Mouse (Mus musculus) forebrain, embryonic 12.5 days (tissue): ENCODE measurements around the gene Grsf1. TPM values are rescaled to one million over a fixed set of nuclear protein-coding genes. Genes with fewer than 3 reads are reported as not detected.

Source experiments
- ATAC-seq: fragments of 200-750 bp; cut with Nextera tagmentation; 2 replicates; pipeline ENCODE4 v1.8.0; 2017; ENCODE audit warnings: moderate TSS enrichment; ENCODE audit not compliant: low FRiP score
- H3K27ac ChIP-seq: fragments of 300-500 bp; sonication (generic); 2 replicates; pipeline ENCODE4 v1.5.1; 2016; ENCODE audit warnings: mild to moderate bottlenecking
- H3K27me3 ChIP-seq: fragments of 300-500 bp; sonication (generic); 2 replicates; pipeline ENCODE4 v1.6.1; 2016; ENCODE audit warnings: mild to moderate bottlenecking
- H3K36me3 ChIP-seq: fragments of 300-500 bp; sonication (generic); replicated peaks from 2 replicates; pipeline ENCODE4 v1.6.1; 2016; ENCODE audit warnings: mild to moderate bottlenecking
- H3K4me1 ChIP-seq: fragments of 300-500 bp; sonication (generic); 2 replicates; pipeline ENCODE4 v1.6.1; 2016
- H3K4me2 ChIP-seq: fragments of 300-500 bp; sonication (generic); 2 replicates; pipeline ENCODE4 v1.6.1; 2016; ENCODE audit warnings: mild to moderate bottlenecking, moderate library complexity
- H3K4me3 ChIP-seq: fragments of 300-500 bp; sonication (generic); replicated peaks from 2 replicates; pipeline ENCODE4 v1.5.1; 2016; ENCODE audit warnings: mild to moderate bottlenecking
- H3K9ac ChIP-seq: fragments of 300-500 bp; sonication (generic); 2 replicates; pipeline ENCODE4 v1.6.1; 2016; ENCODE audit warnings: mild to moderate bottlenecking
- H3K9me3 ChIP-seq: fragments of 300-500 bp; sonication (generic); 2 replicates; pipeline ENCODE4 v1.6.1; 2016
- WGBS: fragments of 180-500 bp; shearing (Covaris S2); methylation state at CpG from one replicate; pipeline ENCODE4 v1.1.7; 2016; 5-methylcytosine and 5-hydroxymethylcytosine counted together
- polyA plus RNA-seq: library from polyadenylated mRNA; unstranded; fragments of >200 nt; fragmentation: Nextera tagmentation; extraction: Ambion mirVana; gene quantifications from 2 replicates; pipeline ENCODE4 v1.2.1, GENCODE M21; 2016

Gene Grsf1
- polyA plus RNA-seq, 1 experiment from 2014 or later, result 99.9 TPM

DNA sequence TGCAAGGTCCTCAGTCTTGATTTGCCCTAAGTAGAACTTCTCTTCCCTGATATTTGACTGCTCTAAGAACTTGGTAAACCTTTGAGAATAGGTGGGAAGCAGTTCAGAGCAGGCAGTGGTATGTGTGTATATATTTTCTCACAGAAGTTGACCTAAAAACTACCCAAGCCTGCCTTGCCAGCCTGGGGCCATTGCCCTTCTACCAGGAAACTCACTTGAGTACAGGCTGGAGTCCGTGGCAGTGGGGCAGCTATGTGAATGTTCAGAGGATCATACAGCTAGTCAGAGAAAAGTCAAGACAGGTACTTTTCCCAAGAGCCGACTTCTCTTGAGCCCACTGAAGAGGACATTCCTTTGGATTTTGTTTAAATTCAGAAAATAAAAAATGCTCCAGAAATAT is 31.1 kb downstream of the Grsf1 start:
- H3K4me3 ChIP-seq, result no peak overlapping the region
- H3K27me3 ChIP-seq, result no peaks in the 10 kb centered on the region
- H3K4me1 ChIP-seq, result no peaks in the 10 kb centered on the region
- H3K9me3 ChIP-seq, result no peaks in the 10 kb centered on the region
- H3K27ac ChIP-seq, result no peak overlapping the region
- no peak overlapping the region for H3K9ac ChIP-seq
- H3K4me2 ChIP-seq, result no peak overlapping the region
- H3K36me3 ChIP-seq, result peaks cover 87% of the 10 kb centered on the region
- 93% methylated on average over 2 of the region's 2 CpGs for WGBS
- no peak for ATAC-seq

DNA sequence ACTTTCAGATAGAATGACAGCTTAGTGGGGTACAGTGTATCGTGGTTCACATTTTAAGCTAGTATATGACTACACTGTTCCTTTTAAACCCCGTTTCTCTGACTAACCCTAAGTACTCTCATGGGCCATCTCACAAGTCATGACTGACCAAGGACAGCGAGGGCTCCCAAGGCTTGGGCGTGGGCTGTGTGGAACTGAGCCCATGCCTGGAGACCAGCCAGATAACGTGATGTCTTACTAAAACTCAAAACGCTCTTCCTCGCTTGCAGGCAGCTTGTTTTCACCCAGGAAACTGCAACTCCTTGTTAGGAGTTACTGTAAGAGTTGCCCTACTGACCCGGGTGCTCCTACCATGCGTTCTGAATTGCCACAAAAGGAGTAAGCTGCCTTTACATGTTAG is 32.5 kb downstream of the Grsf1 start:
- no peak for ATAC-seq
- 91% methylated on average over 9 of the region's 9 CpGs for WGBS
- Histone ChIP-seq H3K36me3 (peaks cover 82% of the 10 kb centered on the region), H3K27me3 (no peaks in the 10 kb centered on the region), H3K4me1 (no peaks in the 10 kb centered on the region), H3K4me3 (no peak overlapping the region), H3K9me3 (no peaks in the 10 kb centered on the region), H3K27ac (no peak overlapping the region), H3K4me2 (no peak overlapping the region), H3K9ac (no peak overlapping the region)

DNA sequence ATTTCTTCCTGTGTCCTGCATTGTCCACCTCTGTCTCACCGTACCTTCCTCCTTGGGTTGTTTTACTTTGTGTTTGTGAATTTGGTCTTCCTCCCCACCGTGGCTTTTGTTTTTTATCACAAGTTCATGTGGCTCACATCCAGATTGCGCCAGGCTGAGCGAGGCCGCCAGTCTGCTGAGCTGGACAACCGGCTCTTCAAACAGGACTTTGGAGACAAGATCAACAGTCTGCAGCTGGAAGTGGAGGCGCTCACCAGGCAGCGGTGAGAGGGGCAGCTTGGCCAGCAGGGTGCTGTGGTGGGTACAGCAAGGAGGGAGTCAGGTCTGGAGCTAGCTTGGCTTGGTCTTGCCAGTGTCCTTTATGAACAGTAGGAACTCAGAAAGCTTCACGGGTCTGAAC is 33.2 kb downstream of the Grsf1 start:
- H3K36me3 ChIP-seq, result peaks cover 80% of the 10 kb centered on the region

DNA sequence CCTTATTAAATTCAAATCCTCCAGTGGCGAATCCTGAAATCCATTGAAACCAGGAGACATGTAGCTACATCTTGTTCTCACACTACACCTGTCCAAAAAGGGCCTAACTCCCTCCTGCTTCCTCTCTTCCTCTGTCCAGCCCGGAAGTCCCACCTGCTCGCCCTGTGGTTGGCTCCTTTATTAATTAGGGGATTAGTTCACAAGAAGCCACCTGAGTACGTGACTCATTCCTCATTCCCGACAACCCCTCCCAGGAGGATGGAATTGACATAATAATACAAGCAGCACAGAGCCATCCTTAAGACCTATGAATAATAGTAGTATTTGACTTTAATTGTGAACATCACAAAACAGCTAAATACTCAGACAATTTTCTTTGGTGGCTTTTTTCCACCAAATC is 41.9 kb downstream of the Grsf1 start:
- Histone ChIP-seq H3K4me1 (no peaks in the 10 kb centered on the region), H3K9me3 (no peaks in the 10 kb centered on the region), H3K9ac (no peak overlapping the region), H3K27ac (no peak overlapping the region), H3K4me3 (no peak overlapping the region), H3K36me3 (peaks cover 73% of the 10 kb centered on the region), H3K27me3 (no peaks in the 10 kb centered on the region), H3K4me2 (no peak overlapping the region)
- ATAC-seq, result no peak
- 83% methylated on average over 5 of the region's 5 CpGs for WGBS

More for the DNA sequence above, 33.2 kb downstream of the Grsf1 start:
- no peak for ATAC-seq
- Histone ChIP-seq H3K27me3 (no peaks in the 10 kb centered on the region), H3K4me2 (no peak overlapping the region), H3K27ac (no peak overlapping the region), H3K4me1 (no peaks in the 10 kb centered on the region), H3K9me3 (no peaks in the 10 kb centered on the region), H3K4me3 (no peak overlapping the region), H3K9ac (no peak overlapping the region)
- WGBS, result 89% methylated on average over 9 of the region's 9 CpGs

- peaks cover 78% of the 10 kb centered on the region for H3K36me3 ChIP-seq
Measured at GRCm38 (mm10) chr5:88632463-88632862, 43.5 kb downstream of the Grsf1 start.

DNA sequence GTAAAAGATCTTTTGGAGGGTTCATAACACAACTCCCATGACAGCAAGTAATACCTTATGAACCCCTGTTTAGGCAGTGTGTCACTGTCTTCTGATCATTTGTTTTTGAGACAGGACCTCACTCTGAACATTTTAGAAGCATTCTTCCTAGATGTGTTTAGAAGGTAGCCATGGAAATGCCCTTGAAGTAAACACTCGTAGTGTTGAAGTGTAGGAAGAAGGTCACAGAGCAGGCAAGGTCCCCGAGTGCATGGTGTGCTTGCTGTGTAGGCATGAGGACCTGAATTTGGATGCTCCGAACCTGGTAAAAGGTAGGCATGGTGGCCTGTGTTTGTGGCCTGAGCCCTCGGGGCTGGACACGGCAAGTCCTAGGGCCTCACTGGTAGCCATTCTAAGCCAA is 44.4 kb downstream of the Grsf1 start:
- Histone ChIP-seq H3K9ac (no peak overlapping the region), H3K4me3 (no peak overlapping the region), H3K36me3 (peaks cover 72% of the 10 kb centered on the region), H3K27ac (no peak overlapping the region), H3K4me1 (no peaks in the 10 kb centered on the region), H3K9me3 (no peaks in the 10 kb centered on the region), H3K27me3 (no peaks in the 10 kb centered on the region), H3K4me2 (no peak overlapping the region)
- WGBS, result 92% methylated on average over 5 of the region's 5 CpGs
- no peak for ATAC-seq

More at GRCm38 (mm10) chr5:88632463-88632862, 43.5 kb downstream of the Grsf1 start:
- Histone ChIP-seq H3K4me3 (no peak overlapping the region), H3K4me2 (no peak overlapping the region), H3K9ac (no peak overlapping the region), H3K27me3 (no peaks in the 10 kb centered on the region), H3K4me1 (no peaks in the 10 kb centered on the region), H3K27ac (no peak overlapping the region), H3K9me3 (no peaks in the 10 kb centered on the region)
- whole genome bisulfite sequencing, result 86% methylated on average over 9 of the region's 9 CpGs
- ATAC-seq, result no peak

- no peak for ATAC-seq
- no peaks in the 10 kb centered on the region for H3K4me1 ChIP-seq
- no peak overlapping the region for H3K4me3 ChIP-seq
- H3K9me3 ChIP-seq, result no peaks in the 10 kb centered on the region
- no peak overlapping the region for H3K27ac ChIP-seq
- no peak overlapping the region for H3K9ac ChIP-seq
- H3K36me3 ChIP-seq, result peaks cover 74% of the 10 kb centered on the region
- H3K27me3 ChIP-seq, result no peaks in the 10 kb centered on the region
- WGBS, result 65% methylated on average over 3 of the region's 3 CpGs
- H3K4me2 ChIP-seq, result no peak overlapping the region
Measured at GRCm38 (mm10) chr5:88630883-88631282, 45.1 kb downstream of the Grsf1 start.

DNA sequence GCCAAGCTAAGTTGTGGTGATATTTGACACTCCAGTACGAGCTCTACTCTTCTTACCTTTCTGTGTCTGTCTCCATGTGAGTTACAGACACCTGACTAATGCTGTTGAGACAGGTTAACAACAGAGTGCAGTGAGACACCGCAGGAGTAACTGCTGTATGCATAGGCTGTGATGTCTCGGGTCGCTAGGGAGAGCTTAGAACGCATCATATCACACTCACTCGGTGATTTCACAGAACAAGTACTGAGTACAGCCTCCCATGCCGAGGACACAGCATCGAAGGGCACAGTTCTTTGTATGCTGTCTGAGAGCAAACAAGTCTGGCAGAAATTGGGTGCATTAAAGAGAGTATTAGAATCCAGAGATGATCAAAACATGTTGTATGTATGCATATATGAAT is 46.0 kb downstream of the Grsf1 start:
- H3K9me3 ChIP-seq, result no peaks in the 10 kb centered on the region
- WGBS, result 94% methylated on average over 8 of the region's 8 CpGs

GRCm38 (mm10) chr5:88629125-88629524 is 46.8 kb downstream of the Grsf1 start:
- Histone ChIP-seq H3K27ac (no peak overlapping the region), H3K9ac (no peak overlapping the region), H3K4me1 (no peaks in the 10 kb centered on the region), H3K9me3 (no peaks in the 10 kb centered on the region), H3K4me2 (no peak overlapping the region), H3K4me3 (no peak overlapping the region), H3K27me3 (no peaks in the 10 kb centered on the region), H3K36me3 (peaks cover 58% of the 10 kb centered on the region)
- no peak for ATAC-seq
- 90% methylated on average over 11 of the region's 11 CpGs for WGBS

More for the DNA sequence above, 46.0 kb downstream of the Grsf1 start:
- Histone ChIP-seq H3K4me2 (no peak overlapping the region), H3K36me3 (peaks cover 66% of the 10 kb centered on the region), H3K27ac (no peak overlapping the region), H3K27me3 (no peaks in the 10 kb centered on the region), H3K9ac (no peak overlapping the region), H3K4me1 (no peaks in the 10 kb centered on the region), H3K4me3 (no peak overlapping the region)
- ATAC-seq, result no peak

DNA sequence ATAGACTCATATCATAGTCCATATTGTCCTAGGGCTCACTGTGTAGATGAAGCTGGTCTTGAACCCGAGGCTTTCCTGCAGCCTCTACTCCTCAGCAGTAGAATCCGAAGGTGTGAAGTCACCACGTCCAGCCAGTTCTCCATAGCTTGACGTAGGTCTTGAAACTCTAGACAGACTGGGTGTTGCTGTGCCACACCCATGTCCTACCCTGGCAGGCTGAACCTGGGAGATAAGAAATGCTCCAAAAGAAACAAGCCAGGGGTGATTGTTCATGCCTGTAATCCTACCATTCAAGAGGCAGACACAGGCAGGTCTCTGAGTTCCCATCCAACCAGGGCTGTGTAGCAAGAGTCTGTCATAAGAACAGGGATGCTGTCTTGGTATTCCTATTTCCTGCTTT is 48.4 kb downstream of the Grsf1 start:
- H3K9me3 ChIP-seq, result no peaks in the 10 kb centered on the region
- no peak for ATAC-seq
- no peaks in the 10 kb centered on the region for H3K4me1 ChIP-seq
- H3K36me3 ChIP-seq, result peaks cover 45% of the 10 kb centered on the region
- H3K4me3 ChIP-seq, result no peak overlapping the region
- H3K27me3 ChIP-seq, result no peaks in the 10 kb centered on the region
- 94% methylated on average over 4 of the region's 4 CpGs for WGBS
- H3K4me2 ChIP-seq, result no peak overlapping the region
- H3K27ac ChIP-seq, result no peak overlapping the region
- no peak overlapping the region for H3K9ac ChIP-seq

- H3K9me3 ChIP-seq, result no peaks in the 10 kb centered on the region
- no peak overlapping the region for H3K27ac ChIP-seq
- no peak overlapping the region for H3K4me3 ChIP-seq
- no peaks in the 10 kb centered on the region for H3K4me1 ChIP-seq
- peaks cover 66% of the 10 kb centered on the region for H3K36me3 ChIP-seq
- ATAC-seq, result no peak
- no peak overlapping the region for H3K9ac ChIP-seq
- no peaks in the 10 kb centered on the region for H3K27me3 ChIP-seq
- 86% methylated on average over 4 of the region's 4 CpGs for WGBS
- no peak overlapping the region for H3K4me2 ChIP-seq
Measured at GRCm38 (mm10) chr5:88616988-88617387, 59.0 kb downstream of the Grsf1 start.

GRCm38 (mm10) chr5:88614129-88614528 is 61.8 kb downstream of the Grsf1 start:
- Histone ChIP-seq H3K27ac (no peak overlapping the region), H3K9ac (no peak overlapping the region), H3K27me3 (no peaks in the 10 kb centered on the region), H3K9me3 (no peaks in the 10 kb centered on the region), H3K4me3 (no peak overlapping the region), H3K4me2 (no peak overlapping the region), H3K4me1 (no peaks in the 10 kb centered on the region), H3K36me3 (peaks cover 48% of the 10 kb centered on the region)
- WGBS, result 92% methylated on average over 1 of the region's 1 CpGs
- ATAC-seq, result no peak
